15 mouse cellular contexts compared by ENCODE assay signal in genomic region chr5:122619686-122620296, GRCm38 (mm10). TPM values are rescaled to one million over a fixed set of nuclear protein-coding genes. Genes with fewer than 3 reads are reported as not detected.
A peak's percentile ranks its signal among the peaks of the same experiment; 100 is the strongest.
DNase-seq lines count a peak whose midpoint lies in the region; ATAC-seq and TF ChIP-seq lines count a peak whose summit lies in the region.
"Had no signal": no experiment of that assay in that cellular context is flagged by ENCODE, and none has a peak within 500 bp of the region (broad histone marks: within the 10 kb centered on the region; RNA-seq: fewer than 3 reads in every experiment).

No protein-coding gene starts in this region.

- H3K4me2 ChIP-seq in forebrain, embryonic 12.5 days, result no peak overlapping the region
- no peak overlapping the region for H3K4me2 ChIP-seq in forebrain, embryonic 13.5 days
- no peak overlapping the region for H3K4me2 ChIP-seq in hindbrain, embryonic 14.5 days (replicated peaks)
- no peak overlapping the region for H3K4me2 ChIP-seq in intestine, embryonic 16.5 days (ENCODE audit: low read depth, low read length)
- H3K4me2 ChIP-seq in hindbrain, embryonic 12.5 days (replicated peaks), result no peak overlapping the region
- H3K4me2 ChIP-seq: hindbrain, embryonic 15.5 days; midbrain, embryonic 12.5 days had no signal

- no peak for ATAC-seq in forebrain, embryonic 12.5 days (ENCODE audit: low FRiP score)
- no peak for ATAC-seq in forebrain, embryonic 13.5 days
- ATAC-seq in hindbrain, embryonic 14.5 days (ENCODE audit: low FRiP score), result no peak
- ATAC-seq in intestine, embryonic 16.5 days, result no peak
- no peak for ATAC-seq in hindbrain, embryonic 12.5 days (ENCODE audit: low FRiP score)

- H3K27ac ChIP-seq in forebrain, embryonic 12.5 days, result no peak overlapping the region
- no peak overlapping the region for H3K27ac ChIP-seq in forebrain, embryonic 13.5 days
- H3K27ac ChIP-seq in hindbrain, embryonic 10.5 days, result 0 out of 2 replicates have a peak overlapping the region, but pooled peaks have one; percentile 3
- no peak overlapping the region for H3K27ac ChIP-seq in hindbrain, embryonic 14.5 days
- H3K27ac ChIP-seq in intestine, embryonic 16.5 days (ENCODE audit: low read length), result peak overlapping the region; percentile 52; the same call in 1 of the 2 replicates
- H3K27ac ChIP-seq in hindbrain, embryonic 12.5 days, result no peak overlapping the region
- H3K27ac ChIP-seq: hindbrain, embryonic 15.5 days; midbrain, embryonic 12.5 days had no signal

- TF ChIP-seq CTCF in C2C12 (IDR thresholded peaks at IDR 0.05; ENCODE audit: control insufficient read depth, insufficient read depth, insufficient read length), result no peak

- WGBS in forebrain, embryonic 12.5 days, result 84% methylated on average over 9 of the region's 9 CpGs
- 88% methylated on average over 9 of the region's 9 CpGs for WGBS in forebrain, embryonic 13.5 days
- 83% methylated on average over 9 of the region's 9 CpGs for WGBS in hindbrain, embryonic 10.5 days
- WGBS in hindbrain, embryonic 14.5 days, result 86% methylated on average over 9 of the region's 9 CpGs
- WGBS in intestine, embryonic 16.5 days, result 70% methylated on average over 9 of the region's 9 CpGs
- 84% methylated on average over 9 of the region's 9 CpGs for WGBS in hindbrain, embryonic 12.5 days

- 0 out of 2 replicates have a peak overlapping the region, but pooled peaks have one; percentile 4 for H3K9ac ChIP-seq in forebrain, embryonic 12.5 days
- no peak overlapping the region for H3K9ac ChIP-seq in forebrain, embryonic 13.5 days
- H3K9ac ChIP-seq in hindbrain, embryonic 14.5 days, result no peak overlapping the region
- H3K9ac ChIP-seq in intestine, embryonic 16.5 days (ENCODE audit: low read depth, low read length), result no peak overlapping the region
- no peak overlapping the region for H3K9ac ChIP-seq in hindbrain, embryonic 12.5 days
- H3K9ac ChIP-seq: hindbrain, embryonic 15.5 days; midbrain, embryonic 12.5 days had no signal

- H3K4me3 ChIP-seq in forebrain, embryonic 12.5 days (replicated peaks), result no peak overlapping the region
- no peak overlapping the region for H3K4me3 ChIP-seq in forebrain, embryonic 13.5 days
- no peak overlapping the region for H3K4me3 ChIP-seq in hindbrain, embryonic 10.5 days
- H3K4me3 ChIP-seq in hindbrain, embryonic 14.5 days (replicated peaks; ENCODE audit: low read length), result no peak overlapping the region
- H3K4me3 ChIP-seq in C2C12 (ENCODE audit: insufficient read depth, poor library complexity, severe bottlenecking), result no peak overlapping the region
- no peak overlapping the region for H3K4me3 ChIP-seq in intestine, embryonic 16.5 days (ENCODE audit: low read length)
- no peak overlapping the region for H3K4me3 ChIP-seq in hindbrain, embryonic 12.5 days
- H3K4me3 ChIP-seq: hindbrain, embryonic 15.5 days; midbrain, embryonic 12.5 days had no signal

- no peaks in the 10 kb centered on the region for H3K79me3 ChIP-seq in C2C12 (ENCODE audit: low read depth)

- DNase-seq in hindbrain, embryonic 10.5 days (ENCODE audit: low spot score), result no peak
- DNase-seq in hindbrain, embryonic 14.5 days (ENCODE audit: low spot score), result no peak
- DNase-seq in natural killer cell, adult 2 months (ENCODE audit: low spot score in 2 of 2), result no peak
- DNase-seq: adrenal gland, postnatal 14 days; cerebellum, adult 11 months; kidney, postnatal 10 days; lung, postnatal 10 days; thymus, postnatal 14 days had no signal

- no peaks in the 10 kb centered on the region for H3K79me2 ChIP-seq in C2C12 (ENCODE audit: control insufficient read depth, insufficient read depth)

- no peaks in the 10 kb centered on the region; the same call in 1 of the 2 replicates for H3K4me1 ChIP-seq in forebrain, embryonic 12.5 days
- H3K4me1 ChIP-seq in forebrain, embryonic 13.5 days, result no peaks in the 10 kb centered on the region
- H3K4me1 ChIP-seq in hindbrain, embryonic 10.5 days (replicated peaks), result peaks cover 20% of the 10 kb centered on the region
- H3K4me1 ChIP-seq in hindbrain, embryonic 14.5 days (replicated peaks; ENCODE audit: control insufficient read depth, insufficient read depth, low read length), result 0 out of 2 replicates have a peak, but pooled peaks cover 2% of the 10 kb centered on the region
- peaks cover 3% of the 10 kb centered on the region; the same call in 1 of the 2 replicates for H3K4me1 ChIP-seq in intestine, embryonic 16.5 days (ENCODE audit: control insufficient read depth, insufficient read depth, low read length)
- H3K4me1 ChIP-seq in hindbrain, embryonic 12.5 days, result peaks cover 9% of the 10 kb centered on the region

- no peaks in the 10 kb centered on the region for H3K9me3 ChIP-seq in forebrain, embryonic 12.5 days
- H3K9me3 ChIP-seq in forebrain, embryonic 13.5 days (replicated peaks), result no peaks in the 10 kb centered on the region
- H3K9me3 ChIP-seq in hindbrain, embryonic 10.5 days, result no peaks in the 10 kb centered on the region
- no peaks in the 10 kb centered on the region for H3K9me3 ChIP-seq in hindbrain, embryonic 14.5 days (ENCODE audit: control insufficient read depth, low read length)
- no peaks in the 10 kb centered on the region for H3K9me3 ChIP-seq in intestine, embryonic 16.5 days (ENCODE audit: control insufficient read depth, low read length)
- H3K9me3 ChIP-seq in hindbrain, embryonic 12.5 days (replicated peaks), result no peaks in the 10 kb centered on the region
- H3K9me3 ChIP-seq: hindbrain, embryonic 15.5 days; midbrain, embryonic 12.5 days had no signal

- H3K27me3 ChIP-seq in forebrain, embryonic 12.5 days, result no peaks in the 10 kb centered on the region
- H3K27me3 ChIP-seq in forebrain, embryonic 13.5 days, result no peaks in the 10 kb centered on the region
- no peaks in the 10 kb centered on the region for H3K27me3 ChIP-seq in hindbrain, embryonic 10.5 days (ENCODE audit: insufficient read depth, poor library complexity, severe bottlenecking)
- H3K27me3 ChIP-seq in hindbrain, embryonic 14.5 days (ENCODE audit: control insufficient read depth, insufficient read depth, low read length), result no peaks in the 10 kb centered on the region
- H3K27me3 ChIP-seq in C2C12 (ENCODE audit: control insufficient read depth, insufficient read depth, insufficient read length), result no peaks in the 10 kb centered on the region
- no peaks in the 10 kb centered on the region for H3K27me3 ChIP-seq in intestine, embryonic 16.5 days (replicated peaks; ENCODE audit: control insufficient read depth, insufficient read depth, low read length)
- H3K27me3 ChIP-seq in hindbrain, embryonic 12.5 days, result no peaks in the 10 kb centered on the region
- H3K27me3 ChIP-seq: hindbrain, embryonic 15.5 days; midbrain, embryonic 12.5 days had no signal

- no peaks in the 10 kb centered on the region for H3K36me3 ChIP-seq in forebrain, embryonic 12.5 days (replicated peaks)
- H3K36me3 ChIP-seq in forebrain, embryonic 13.5 days (ENCODE audit: poor library complexity, severe bottlenecking), result no peaks in the 10 kb centered on the region
- no peaks in the 10 kb centered on the region for H3K36me3 ChIP-seq in hindbrain, embryonic 10.5 days
- H3K36me3 ChIP-seq in hindbrain, embryonic 14.5 days (replicated peaks; ENCODE audit: control insufficient read depth, insufficient read depth), result no peaks in the 10 kb centered on the region
- no peaks in the 10 kb centered on the region for H3K36me3 ChIP-seq in C2C12 (ENCODE audit: control insufficient read depth, insufficient read depth)
- H3K36me3 ChIP-seq in intestine, embryonic 16.5 days (ENCODE audit: control insufficient read depth, insufficient read depth, low read length), result no peaks in the 10 kb centered on the region
- H3K36me3 ChIP-seq in hindbrain, embryonic 12.5 days, result no peaks in the 10 kb centered on the region
- H3K36me3 ChIP-seq: hindbrain, embryonic 15.5 days; midbrain, embryonic 12.5 days had no signal

- H3ac ChIP-seq in C2C12 (ENCODE audit: control insufficient read depth, insufficient read length, low read depth), result no peak overlapping the region

TF ChIP-seq in C2C12, 6 proteins besides CTCF, POLR2A, EP300 and RAD21:
- TF ChIP-seq FOSL1 (IDR thresholded peaks at IDR 0.05; ENCODE audit: insufficient read depth, low read length, poor library complexity, severe bottlenecking), result no peak
- peak; percentile 9 for TF ChIP-seq USF1 (IDR thresholded peaks at IDR 0.05; ENCODE audit: low read depth)

RNA-seq across cellular contexts. Expression of gene Ift81, which starts 5.5 kb away (rescaled TPM):
- 54.7 and 55.6 TPM in 2 replicates for polyA plus RNA-seq in forebrain, embryonic 12.5 days (2016; fragmentation: Nextera tagmentation; extraction: Ambion mirVana)
- polyA plus RNA-seq in forebrain, embryonic 13.5 days (2015; fragmentation: Nextera tagmentation; extraction: Ambion mirVana), result 63.2 and 69.7 TPM in 2 replicates
- 39.6 and 45.3 TPM in 2 replicates for polyA plus RNA-seq in hindbrain, embryonic 10.5 days (2016; fragmentation: Nextera tagmentation; extraction: Ambion mirVana)
- 60.5 and 61.9 TPM in 2 replicates for polyA plus RNA-seq in hindbrain, embryonic 14.5 days (2014; fragmentation: Nextera tagmentation; extraction: Ambion mirVana)
- 3.5 TPM for polyA plus RNA-seq in C2C12 (2012; fragmentation: generic; extraction: Trizol)
- 18.3 and 24.2 TPM in 2 replicates for polyA plus RNA-seq in intestine, embryonic 16.5 days (2015; fragmentation: Nextera tagmentation; extraction: Ambion mirVana)
- polyA plus RNA-seq in hindbrain, embryonic 12.5 days (2016; fragmentation: Nextera tagmentation; extraction: Ambion mirVana), result 60.6 and 62.0 TPM in 2 replicates

RNA-seq across cellular contexts. Expression of gene P2rx7, which starts 23.9 kb away (rescaled TPM):
- 0.77 and 0.90 TPM in 2 replicates for polyA plus RNA-seq in forebrain, embryonic 12.5 days (2016; fragmentation: Nextera tagmentation; extraction: Ambion mirVana)
- 0.69 and 0.85 TPM in 2 replicates for polyA plus RNA-seq in forebrain, embryonic 13.5 days (2015; fragmentation: Nextera tagmentation; extraction: Ambion mirVana)
- 0.73 and 2.1 TPM in 2 replicates for polyA plus RNA-seq in hindbrain, embryonic 10.5 days (2016; fragmentation: Nextera tagmentation; extraction: Ambion mirVana)
- polyA plus RNA-seq in hindbrain, embryonic 14.5 days (2014; fragmentation: Nextera tagmentation; extraction: Ambion mirVana), result 3.7 and 4.0 TPM in 2 replicates
- polyA plus RNA-seq in C2C12 (2012; fragmentation: generic; extraction: Trizol), result 1.6 TPM
- polyA plus RNA-seq in intestine, embryonic 16.5 days (2015; fragmentation: Nextera tagmentation; extraction: Ambion mirVana), result 2.1 and 2.9 TPM in 2 replicates
- 3.3 and 4.0 TPM in 2 replicates for polyA plus RNA-seq in hindbrain, embryonic 12.5 days (2016; fragmentation: Nextera tagmentation; extraction: Ambion mirVana)

Comparison
In these comparisons a context has a peak if more than half of its experiments do, and no peak if none do; other contexts are left out.
1. H3K27ac ChIP-seq: peak in hindbrain, embryonic 10.5 days (single experiment) and intestine, embryonic 16.5 days (single experiment); none in forebrain, embryonic 12.5 days (single experiment), forebrain, embryonic 13.5 days (single experiment), hindbrain, embryonic 14.5 days (single experiment) and hindbrain, embryonic 12.5 days (single experiment).